Mouse (Mus musculus) thymus, postnatal 36 days (tissue): ENCODE results near the gene Nsmce1.

Source experiments
- DNase-seq, 2 experiments: peaks; one replicate each; pipeline ENCODE4 v3.0.0; 2022; ENCODE audit warnings: mixed read lengths in 2 of 2

Nsmce1 gene

DNA sequence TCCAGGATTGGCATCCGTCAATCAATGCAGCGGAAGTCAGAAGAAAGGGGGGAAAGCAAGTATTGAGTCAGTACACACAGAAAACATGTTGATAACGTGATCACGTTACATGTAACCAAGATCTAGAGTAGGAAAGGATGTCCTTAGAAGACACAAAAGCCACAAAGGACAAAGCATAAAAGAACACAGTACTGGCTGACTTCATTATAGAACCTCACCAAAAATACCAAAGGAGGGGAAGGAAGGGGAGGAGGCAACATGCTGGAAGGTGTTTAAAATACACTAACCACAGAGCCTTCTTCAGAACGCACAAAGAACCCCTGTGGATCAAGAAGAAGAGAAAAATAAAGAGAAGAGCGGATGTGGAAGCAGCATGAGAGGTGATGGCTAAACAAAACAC lies 2.7 kb downstream of the Nsmce1 start:
- DNase-seq = no peak

GRCm38 (mm10) chr7:125487126-125487525 lies 4.3 kb downstream of the Nsmce1 start:
- DNase-seq = peak; percentile 55 to 63

DNA sequence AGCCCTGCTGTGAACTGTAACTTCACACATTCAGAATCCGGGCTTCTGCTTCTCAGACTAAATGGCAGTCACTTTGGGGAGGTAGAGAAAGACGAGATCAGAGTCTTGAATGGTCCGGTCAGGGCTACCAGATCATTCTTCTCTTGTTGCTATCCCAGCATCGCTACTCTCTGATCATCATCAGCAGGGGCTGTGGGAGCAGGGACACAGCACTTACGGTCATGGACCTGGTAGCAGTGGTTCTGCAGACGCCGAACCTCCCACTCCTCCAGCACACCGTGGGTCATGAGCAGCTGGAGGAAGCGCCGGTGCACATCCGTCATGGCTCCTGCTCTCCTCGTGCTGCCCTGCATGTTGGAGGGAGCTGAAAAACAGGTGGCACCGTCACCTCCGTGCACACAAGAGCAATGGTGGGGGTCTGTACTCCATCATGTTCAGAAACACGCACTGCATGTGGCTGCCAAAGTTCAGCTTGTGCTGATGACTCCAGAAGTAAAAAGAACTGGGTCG lies 5.2 kb downstream of the Nsmce1 start:
- DNase-seq = peak in 1 of 2 experiments; percentile 48

DNA sequence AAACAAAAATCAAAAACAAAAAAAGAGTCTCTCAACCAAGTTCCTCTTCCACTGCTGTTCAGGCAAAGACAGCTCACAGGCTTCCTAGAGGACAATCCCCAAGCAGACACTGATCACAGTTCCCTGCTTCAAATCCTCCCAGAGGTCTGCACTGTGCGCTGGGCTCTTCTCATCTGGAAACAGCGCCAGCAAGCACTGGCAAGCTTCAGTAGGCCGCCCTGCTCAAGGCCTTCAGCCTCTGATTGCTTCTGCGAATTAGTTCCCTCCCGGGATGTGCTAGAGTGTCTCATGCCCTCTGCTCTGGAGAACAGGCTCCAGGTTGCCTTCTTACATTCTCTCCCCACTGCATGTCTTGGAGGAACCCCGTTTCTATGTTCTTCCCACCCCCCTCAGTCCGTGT lies 6.6 kb downstream of the Nsmce1 start:
- DNase-seq = no peak

DNA sequence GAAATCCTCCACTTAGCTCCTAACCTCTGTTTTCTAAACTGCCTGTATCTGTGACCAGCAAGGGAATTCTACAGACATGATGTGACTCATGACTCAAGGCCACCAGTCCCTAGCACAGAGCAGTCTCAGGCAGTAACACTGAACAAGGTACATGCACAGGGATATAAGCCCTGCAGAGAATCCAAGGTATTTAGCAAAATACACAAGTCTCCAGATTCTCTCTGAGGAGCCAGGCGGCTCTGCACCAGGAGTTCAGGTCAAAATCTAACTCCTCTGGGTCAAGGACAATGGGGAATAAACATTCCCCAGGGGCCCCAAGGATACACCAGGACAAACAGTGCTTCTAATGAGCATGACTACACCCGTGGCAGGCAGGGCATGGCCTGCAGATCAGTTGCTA lies 8.5 kb downstream of the Nsmce1 start:
- DNase-seq = no peak

DNA sequence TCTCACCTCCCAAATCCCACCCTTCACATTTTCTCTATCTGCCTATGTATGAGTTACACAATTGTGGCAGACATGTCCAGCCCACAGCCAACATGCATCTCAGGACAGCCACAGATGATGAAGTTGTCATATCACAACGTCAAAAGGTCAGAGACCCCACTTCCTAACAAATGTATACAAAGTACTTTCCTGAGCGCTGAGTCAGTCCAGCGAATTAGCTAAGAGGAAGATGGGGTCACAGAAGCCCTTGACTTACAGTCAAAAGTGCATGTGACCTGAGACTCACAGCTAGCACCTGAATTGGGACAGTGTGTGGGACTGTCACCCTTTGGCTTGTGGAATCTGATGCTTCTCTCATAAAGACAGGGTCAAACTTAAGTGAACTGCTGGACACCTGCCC lies 9.1 kb downstream of the Nsmce1 start:
- DNase-seq = no peak

GRCm38 (mm10) chr7:125480518-125480917 lies 10.9 kb downstream of the Nsmce1 start:
- no peak for DNase-seq

- no peak for DNase-seq
Observed at GRCm38 (mm10) chr7:125478391-125478984, 12.9 kb downstream of the Nsmce1 start.

DNA sequence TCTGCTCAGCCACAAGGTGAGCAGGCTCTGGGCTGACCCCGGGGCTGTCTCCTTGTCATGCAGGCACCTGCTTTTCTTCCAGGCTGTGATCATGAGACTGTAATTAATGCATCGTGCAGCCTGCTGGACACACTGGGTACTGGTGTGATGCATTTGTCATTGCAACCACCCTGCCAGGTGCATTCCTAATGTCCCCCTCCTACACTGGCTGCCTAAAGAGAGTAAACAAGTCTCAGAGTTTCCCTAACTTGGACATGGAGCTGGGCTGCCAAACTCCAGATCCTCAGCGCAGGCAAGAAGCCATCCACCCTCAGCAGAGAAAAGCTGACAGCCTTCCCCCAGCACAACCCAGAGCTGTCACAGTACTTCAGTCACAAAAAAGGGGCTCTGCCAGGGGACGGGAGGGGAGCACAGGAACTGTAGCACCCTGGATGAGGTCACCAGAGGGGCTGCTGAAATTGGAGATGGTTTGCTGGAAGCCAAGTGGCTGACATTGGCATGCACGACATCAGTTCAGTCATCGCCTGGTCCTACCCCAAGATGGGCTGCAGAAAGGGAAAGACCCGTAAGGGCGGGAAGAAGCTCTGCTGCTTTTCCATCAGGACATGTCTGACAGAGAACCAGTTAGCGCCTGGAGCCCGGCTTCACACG lies 15.7 kb downstream of the Nsmce1 start:
- DNase-seq = no peak

GRCm38 (mm10) chr7:125474535-125474934 lies 16.9 kb downstream of the Nsmce1 start:
- no peak for DNase-seq

DNA sequence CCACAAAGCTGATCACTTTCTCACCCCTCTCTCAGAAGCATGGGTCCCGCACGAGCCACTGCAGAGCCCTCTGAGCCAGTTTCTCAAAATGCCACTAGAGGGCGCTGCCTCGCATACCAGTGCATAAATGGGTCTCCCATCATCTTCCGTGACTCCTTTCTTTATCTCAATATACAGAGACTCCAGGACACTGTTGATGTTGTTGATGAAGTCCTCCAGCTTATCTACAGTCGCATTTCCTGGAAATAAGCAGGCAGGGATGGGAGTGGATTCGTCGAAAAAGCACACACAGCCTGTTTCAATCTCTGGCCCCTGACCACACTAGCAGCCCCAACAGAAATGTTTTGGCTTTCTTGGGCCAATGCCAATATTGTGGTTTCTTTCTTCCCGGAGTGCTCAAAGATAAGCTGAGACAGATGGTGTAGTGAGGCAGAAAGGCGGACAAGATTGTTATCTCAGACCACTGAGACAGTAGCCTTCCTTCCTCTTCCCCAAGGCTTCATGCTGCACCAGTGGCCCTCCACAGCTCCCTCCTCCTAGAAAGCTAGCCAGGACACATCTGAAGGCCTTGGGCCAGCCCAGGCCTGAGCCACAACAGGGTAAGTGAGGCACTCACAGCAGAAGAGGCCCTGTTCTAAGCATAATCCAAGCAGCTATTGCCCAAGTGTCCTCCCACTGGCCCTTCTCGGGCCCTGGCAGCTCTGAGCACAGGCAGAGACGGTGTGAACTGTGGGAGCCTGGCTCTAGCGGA lies 19.2 kb downstream of the Nsmce1 start:
- DNase-seq = peak; percentile 85

- peak in 1 of 2 experiments; percentile 48 for DNase-seq
Observed at GRCm38 (mm10) chr7:125470901-125471300, 20.5 kb downstream of the Nsmce1 start.

DNA sequence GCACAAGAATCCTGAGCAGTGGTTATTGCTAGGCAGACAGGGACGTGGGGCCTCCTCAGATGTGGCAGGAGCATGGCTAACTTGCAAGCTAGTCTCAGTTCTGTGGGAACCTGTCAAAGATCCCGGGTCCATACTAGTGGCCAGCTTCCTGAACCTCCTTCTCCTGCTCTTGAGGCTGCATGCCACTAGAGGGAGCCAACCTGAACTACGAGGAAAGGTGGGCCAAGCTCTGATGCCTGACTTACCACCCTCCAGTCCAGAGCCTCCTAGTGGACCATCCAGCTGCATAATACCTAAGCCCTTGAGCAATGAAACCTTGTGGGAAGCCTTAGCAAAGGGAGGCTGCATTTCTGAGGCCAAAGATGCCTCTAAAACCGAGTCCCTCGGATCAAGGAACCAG lies 21.5 kb downstream of the Nsmce1 start:
- peak; percentile 74 to 76 for DNase-seq

- no peak for DNase-seq
Observed at GRCm38 (mm10) chr7:125462200-125462599, 29.2 kb downstream of the Nsmce1 start.

DNA sequence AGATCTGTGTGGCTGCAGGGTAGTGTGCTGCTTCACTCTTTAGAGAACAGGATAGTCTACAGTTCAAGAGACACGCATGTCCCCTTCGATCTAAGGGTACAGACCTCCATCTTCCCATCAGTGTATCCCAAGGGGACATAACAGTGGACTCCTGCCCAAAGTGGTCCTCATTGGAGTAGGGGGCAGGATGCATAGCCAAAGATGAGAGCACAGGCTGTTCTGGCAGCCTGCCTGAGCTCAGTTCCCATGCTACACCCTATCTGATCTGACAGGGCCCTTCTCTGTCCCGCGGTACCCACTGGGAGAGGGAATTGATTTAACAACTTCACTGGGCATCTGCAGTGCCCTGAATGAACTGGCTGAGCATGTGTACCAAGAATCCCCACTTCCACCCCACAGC lies 37.7 kb downstream of the Nsmce1 start:
- peak in 1 of 2 experiments; percentile 0 for DNase-seq

DNA sequence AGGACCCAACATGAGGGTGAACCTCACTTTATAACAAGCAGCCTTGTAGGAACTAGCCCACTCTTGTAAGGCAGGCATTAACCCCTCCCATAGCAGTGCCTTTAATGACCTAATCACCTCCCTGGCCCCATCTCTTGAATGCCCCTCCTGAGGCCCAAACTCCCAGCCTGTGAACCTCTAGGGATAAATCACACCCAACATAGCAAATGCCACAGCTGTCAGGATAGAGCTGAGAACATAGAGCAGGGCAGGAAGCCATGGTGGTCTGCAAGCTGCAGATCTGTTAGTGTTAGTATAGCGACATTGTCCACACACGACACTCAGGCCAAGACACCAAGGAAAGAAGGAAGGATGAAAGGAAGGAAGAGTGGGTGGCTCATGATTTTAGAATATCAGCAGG lies 40.3 kb downstream of the Nsmce1 start:
- no peak for DNase-seq

- DNase-seq = no peak
Observed at GRCm38 (mm10) chr7:125450678-125451077, 40.7 kb downstream of the Nsmce1 start.

DNA sequence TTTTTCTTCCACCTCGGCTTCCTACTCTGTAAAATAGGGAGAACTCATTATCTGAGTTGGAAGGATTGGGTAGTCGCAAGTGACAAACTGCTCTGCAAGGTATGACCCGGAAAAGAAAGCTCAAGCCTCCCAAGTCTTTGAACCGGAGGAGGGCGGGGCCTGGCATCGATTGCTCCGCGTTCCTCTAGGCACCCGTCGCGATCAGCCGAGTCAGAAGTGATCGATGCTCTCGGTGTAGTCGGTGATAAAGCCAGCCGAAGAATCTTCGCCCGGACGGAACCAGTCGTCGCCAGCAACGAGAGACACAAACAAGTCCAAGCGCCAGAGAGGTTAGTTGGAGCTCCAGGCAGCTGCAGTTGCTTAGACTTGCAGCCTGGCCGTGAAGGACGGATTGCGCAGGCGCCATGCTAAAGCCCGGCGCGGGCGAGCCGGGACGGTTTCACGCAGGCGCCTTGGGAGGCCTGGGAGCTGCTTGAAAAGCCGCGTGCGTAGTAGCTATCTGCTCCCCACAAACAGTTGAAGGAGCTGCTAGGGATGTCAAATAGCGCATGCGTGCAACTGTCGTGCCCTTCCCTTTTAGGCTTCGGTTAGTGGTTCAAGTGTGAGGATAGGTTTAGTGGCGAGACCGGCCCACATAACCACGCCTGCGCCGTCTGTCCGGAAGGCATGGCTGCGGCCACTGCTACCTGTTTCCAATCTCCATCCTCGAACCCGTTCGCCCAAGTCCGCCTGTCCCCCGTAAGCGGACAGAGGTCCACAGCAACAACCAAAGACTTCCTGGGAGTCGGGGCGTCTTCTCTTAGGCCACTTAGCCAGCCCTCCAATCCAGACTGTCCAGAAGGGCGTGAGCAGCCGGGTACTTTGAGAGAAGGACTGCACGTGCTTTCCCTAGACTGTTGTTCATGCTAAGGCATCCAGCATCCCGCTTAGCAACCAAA lies 46.7 kb downstream of the Nsmce1 start, which contains the start of gene Kdm8:
Gene Kdm8 (plus strand): TSS at position 213 of the 938 bp plus-strand sequence.
- DNase-seq = peak; percentile 94

DNA sequence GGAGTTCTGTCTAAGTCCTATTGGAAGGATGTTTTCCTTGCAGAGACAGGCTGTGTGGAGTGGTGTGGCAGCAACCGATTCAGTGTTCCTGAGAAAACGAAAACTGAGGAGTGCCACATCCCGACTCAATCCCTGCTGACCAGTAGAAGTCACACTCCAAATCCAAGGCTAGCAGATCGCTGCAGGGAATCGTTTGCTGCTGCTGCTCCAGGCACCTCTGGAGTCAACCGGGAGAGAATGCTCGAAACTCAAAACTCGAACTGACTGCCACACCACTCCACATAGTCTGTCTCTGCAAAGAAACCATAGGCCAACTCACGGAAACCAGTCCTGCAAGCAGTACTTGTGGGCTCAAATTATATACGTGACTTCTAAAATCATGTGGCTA lies 47.3 kb downstream of the Nsmce1 start:
- peak in 1 of 2 experiments; percentile 12 for DNase-seq

- DNase-seq = no peak
Observed at GRCm38 (mm10) chr7:125442323-125442722, 49.1 kb downstream of the Nsmce1 start.

DNA sequence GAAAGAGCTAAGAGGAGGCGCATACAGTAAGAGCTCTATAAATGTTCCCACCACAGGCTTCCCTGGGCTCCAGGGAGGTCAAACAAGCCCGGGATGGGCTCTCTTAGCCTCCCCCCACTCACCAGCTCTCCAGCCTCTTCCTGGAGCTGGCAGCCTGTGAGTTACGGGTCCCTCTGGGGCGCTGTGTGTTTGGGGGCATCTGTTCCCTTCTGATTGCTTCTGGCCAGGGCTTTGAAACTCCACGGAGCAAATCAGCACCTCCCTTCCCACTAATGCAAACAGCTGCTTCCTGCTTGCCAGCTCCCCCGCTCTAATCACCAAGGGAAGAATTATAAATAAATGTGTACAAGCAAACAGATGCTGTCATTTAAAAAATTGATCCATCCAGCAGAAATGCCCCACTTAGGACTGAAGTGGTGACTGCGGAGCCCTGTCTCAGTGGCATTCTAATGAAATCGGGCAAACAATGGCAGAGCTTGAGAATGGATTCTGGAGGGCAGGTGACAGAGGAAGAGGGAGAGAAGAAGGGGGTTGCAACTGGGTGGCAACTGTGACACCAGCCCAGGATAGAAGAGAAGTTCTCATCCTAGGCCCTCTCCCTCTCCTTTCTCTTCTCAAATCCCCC lies 56.6 kb downstream of the Nsmce1 start:
- DNase-seq = no peak

- DNase-seq = no peak
Observed at GRCm38 (mm10) chr7:125433874-125434273, 57.5 kb downstream of the Nsmce1 start.
